ENCODE assay signal across 13 mouse cellular contexts in the genomic region with DNA sequence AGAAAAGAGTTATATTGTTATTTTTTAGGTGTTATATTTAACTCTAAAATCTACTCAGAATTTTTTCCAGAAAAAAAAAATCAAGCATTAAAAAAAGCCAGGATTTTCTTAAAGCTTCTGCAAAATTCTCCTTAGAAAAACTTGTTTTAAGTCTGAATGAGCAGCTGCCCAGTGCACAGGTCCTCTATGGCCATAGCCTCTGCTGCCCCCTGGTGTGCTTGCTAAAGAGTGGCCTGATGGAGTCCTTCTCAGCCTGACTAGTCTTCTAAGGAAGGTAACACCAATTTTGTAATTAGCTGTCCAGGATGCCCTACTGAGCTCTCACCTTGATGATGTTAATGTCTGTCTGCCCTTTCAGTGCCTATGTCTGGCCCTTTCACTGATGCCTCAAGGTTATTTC. TPM values are rescaled to one million over a fixed set of nuclear protein-coding genes. Genes with fewer than 3 reads are reported as not detected.
DNase-seq lines count a peak whose midpoint lies in the region; ATAC-seq and TF ChIP-seq lines count a peak whose summit lies in the region.
"Had no signal": no experiment of that assay in that cellular context is flagged by ENCODE, and none has a peak within 500 bp of the region (broad histone marks: within the 10 kb centered on the region; RNA-seq: fewer than 3 reads in every experiment).

No protein-coding gene starts in this region.

- no peak overlapping the region for H3K4me2 ChIP-seq in forebrain, embryonic 13.5 days
- no peak overlapping the region for H3K4me2 ChIP-seq in forebrain, embryonic 11.5 days (ENCODE audit: low read depth, low read length, severe bottlenecking)
- H3K4me2 ChIP-seq: forebrain, embryonic 12.5 days; limb, embryonic 13.5 days had no signal

- H3K27ac ChIP-seq in left cerebral cortex, adult 2 months = no peak overlapping the region
- H3K27ac ChIP-seq in ES-Bruce4 (ENCODE audit: insufficient read depth, low read length) = no peak overlapping the region
- H3K27ac ChIP-seq in forebrain, embryonic 13.5 days = no peak overlapping the region
- no peak overlapping the region for H3K27ac ChIP-seq in forebrain, embryonic 11.5 days (ENCODE audit: low read depth, low read length)
- H3K27ac ChIP-seq: forebrain, embryonic 12.5 days; limb, embryonic 13.5 days had no signal

- intact Hi-C loops in left cerebral cortex, adult 2 months (cut with DNase I) = no loop called here
- intact Hi-C loops in left cerebral cortex, postnatal 10 days (cut with DNase I) = no loop called here

- no peak overlapping the region for H3K4me3 ChIP-seq in left cerebral cortex, adult 2 months
- H3K4me3 ChIP-seq in ES-Bruce4 (ENCODE audit: low read depth, low read length) = no peak overlapping the region
- no peak overlapping the region for H3K4me3 ChIP-seq in forebrain, embryonic 13.5 days
- H3K4me3 ChIP-seq in forebrain, embryonic 11.5 days (ENCODE audit: low read depth, low read length) = no peak overlapping the region
- H3K4me3 ChIP-seq: forebrain, embryonic 12.5 days; limb, embryonic 13.5 days had no signal

- no peaks in the 10 kb centered on the region for H3K9me3 ChIP-seq in ES-Bruce4 (replicated peaks; ENCODE audit: control insufficient read depth, insufficient read depth, low read length, poor library complexity, severe bottlenecking)
- H3K9me3 ChIP-seq in forebrain, embryonic 13.5 days (replicated peaks) = no peaks in the 10 kb centered on the region
- H3K9me3 ChIP-seq in forebrain, embryonic 11.5 days (ENCODE audit: control insufficient read depth, low read length) = no peaks in the 10 kb centered on the region
- H3K9me3 ChIP-seq: forebrain, embryonic 12.5 days; limb, embryonic 13.5 days had no signal

- no peak overlapping the region for H3K9ac ChIP-seq in ES-Bruce4 (ENCODE audit: low read depth, poor library complexity, severe bottlenecking)
- no peak overlapping the region for H3K9ac ChIP-seq in forebrain, embryonic 13.5 days
- no peak overlapping the region for H3K9ac ChIP-seq in forebrain, embryonic 11.5 days (ENCODE audit: low read length)
- H3K9ac ChIP-seq: forebrain, embryonic 12.5 days; limb, embryonic 13.5 days had no signal

- H3K4me1 ChIP-seq in ES-Bruce4 (ENCODE audit: control insufficient read depth, insufficient read depth, low read length) = no peaks in the 10 kb centered on the region
- no peaks in the 10 kb centered on the region for H3K4me1 ChIP-seq in forebrain, embryonic 13.5 days
- no peaks in the 10 kb centered on the region for H3K4me1 ChIP-seq in forebrain, embryonic 11.5 days (replicated peaks; ENCODE audit: control insufficient read depth, insufficient read depth, low read length)
- H3K4me1 ChIP-seq: forebrain, embryonic 12.5 days; limb, embryonic 13.5 days had no signal

- peak; percentile 63 for DNase-seq in CD4-positive, CD25-positive, alpha-beta regulatory T cell, adult 2 months (ENCODE audit: low read depth, low spot score)
- no peak for DNase-seq in left cerebral cortex, adult 2 months (ENCODE audit: extremely low spot score in 1 of 2, low spot score in 2 of 2)
- no peak for DNase-seq in left cerebral cortex, postnatal 10 days (ENCODE audit: extremely low spot score in 1 of 2, low spot score in 2 of 2)
- peak; percentile 9 for DNase-seq in lung, postnatal 10 days
- DNase-seq in forebrain, embryonic 11.5 days (ENCODE audit: low spot score) = no peak
- DNase-seq: cerebellum, adult 2 months had no signal

- no peak for TF ChIP-seq EP300 in ES-Bruce4 (IDR thresholded peaks at IDR 0.05; ENCODE audit: insufficient read depth, low read depth, low read length)

- ATAC-seq in CD4-positive, CD25-positive, alpha-beta regulatory T cell, adult 4 months = no peak
- no peak for ATAC-seq in forebrain, embryonic 13.5 days
- no peak for ATAC-seq in forebrain, embryonic 11.5 days (replicated peaks; ENCODE audit: low FRiP score)

- H3K27me3 ChIP-seq in ES-Bruce4 (ENCODE audit: control insufficient read depth, insufficient read depth, low read length, poor library complexity, severe bottlenecking) = no peaks in the 10 kb centered on the region
- no peaks in the 10 kb centered on the region for H3K27me3 ChIP-seq in forebrain, embryonic 13.5 days
- H3K27me3 ChIP-seq in forebrain, embryonic 11.5 days (ENCODE audit: control insufficient read depth, insufficient read depth, low read length) = no peaks in the 10 kb centered on the region
- H3K27me3 ChIP-seq: forebrain, embryonic 12.5 days; limb, embryonic 13.5 days had no signal

- no peaks in the 10 kb centered on the region for H3K36me3 ChIP-seq in ES-Bruce4 (ENCODE audit: control insufficient read depth, insufficient read depth, low read length, poor library complexity, severe bottlenecking)
- no peaks in the 10 kb centered on the region for H3K36me3 ChIP-seq in forebrain, embryonic 13.5 days (ENCODE audit: poor library complexity, severe bottlenecking)
- no peaks in the 10 kb centered on the region for H3K36me3 ChIP-seq in forebrain, embryonic 11.5 days (ENCODE audit: control insufficient read depth, insufficient read depth, low read length)
- H3K36me3 ChIP-seq: forebrain, embryonic 12.5 days; limb, embryonic 13.5 days had no signal

- TF ChIP-seq POLR2A in ES-Bruce4 (IDR thresholded peaks at IDR 0.05; ENCODE audit: insufficient read depth, low read length) = no peak

- TF ChIP-seq CTCF in left cerebral cortex, adult 2 months (IDR thresholded peaks at IDR 0.05) = peak; percentile 20
- TF ChIP-seq CTCF in ES-Bruce4 (IDR thresholded peaks at IDR 0.05; ENCODE audit: low read depth, low read length) = peak; percentile 27

RNA-seq across cellular contexts. Expression of gene Ifng, which starts 29.5 kb away (rescaled TPM):
- 10 to 100 TPM in 1 of 2 experiments, 1 to 10 TPM in 1; 5.5 to 10.6 TPM for polyA plus RNA-seq in CD4-positive, CD25-positive, alpha-beta regulatory T cell, adult 4 months (2017; shearing (Covaris generic))
- not detected for total RNA-seq in left cerebral cortex, adult 2 months (2021)
- not detected for total RNA-seq in left cerebral cortex, postnatal 10 days (2021)
- polyA plus RNA-seq in ES-Bruce4 (2011; ENCODE audit: insufficient read depth, insufficient read length, low read depth, missing spikeins) = not detected in 2 replicates
- polyA plus RNA-seq in forebrain, embryonic 13.5 days (2015; fragmentation: Nextera tagmentation; extraction: Ambion mirVana) = not detected in 2 replicates
- not detected in 2 replicates for polyA plus RNA-seq in forebrain, embryonic 11.5 days (2014; fragmentation: Nextera tagmentation; extraction: Ambion mirVana)
- polyA plus RNA-seq: cerebellum, adult 2 months; forebrain, embryonic 12.5 days; heart, embryonic 14.5 days; kidney, embryonic 16.5 days; limb, embryonic 13.5 days had no signal

RNA-seq across cellular contexts. Expression of gene Gm9049, which starts 57.5 kb away (rescaled TPM):
- under 1 TPM in 1 of 2 experiments, not detected in 1; 0.13 TPM for polyA plus RNA-seq in CD4-positive, CD25-positive, alpha-beta regulatory T cell, adult 4 months (2017; shearing (Covaris generic))
- total RNA-seq in left cerebral cortex, adult 2 months (2021) = under 1 TPM in 1 of 2 experiments, not detected in 1; 0.18 TPM
- total RNA-seq in left cerebral cortex, postnatal 10 days (2021) = not detected
- not detected in 2 replicates for polyA plus RNA-seq in ES-Bruce4 (2011; ENCODE audit: insufficient read depth, insufficient read length, low read depth, missing spikeins)
- polyA plus RNA-seq in forebrain, embryonic 13.5 days (2015; fragmentation: Nextera tagmentation; extraction: Ambion mirVana) = not detected in 2 replicates
- not detected in 2 replicates for polyA plus RNA-seq in forebrain, embryonic 11.5 days (2014; fragmentation: Nextera tagmentation; extraction: Ambion mirVana)
- polyA plus RNA-seq: forebrain, embryonic 12.5 days; heart, embryonic 14.5 days; kidney, embryonic 16.5 days had no signal

Comparison
In these comparisons a context has a peak if more than half of its experiments do, and no peak if none do; other contexts are left out.
1. DNase-seq: peak in CD4-positive, CD25-positive, alpha-beta regulatory T cell, adult 2 months (single experiment) and lung, postnatal 10 days (single experiment); none in left cerebral cortex, adult 2 months (0 of 2), left cerebral cortex, postnatal 10 days (0 of 2) and forebrain, embryonic 11.5 days (single experiment).